Comparison of ENCODE assay signal across 16 mouse cellular contexts in the genomic region with DNA sequence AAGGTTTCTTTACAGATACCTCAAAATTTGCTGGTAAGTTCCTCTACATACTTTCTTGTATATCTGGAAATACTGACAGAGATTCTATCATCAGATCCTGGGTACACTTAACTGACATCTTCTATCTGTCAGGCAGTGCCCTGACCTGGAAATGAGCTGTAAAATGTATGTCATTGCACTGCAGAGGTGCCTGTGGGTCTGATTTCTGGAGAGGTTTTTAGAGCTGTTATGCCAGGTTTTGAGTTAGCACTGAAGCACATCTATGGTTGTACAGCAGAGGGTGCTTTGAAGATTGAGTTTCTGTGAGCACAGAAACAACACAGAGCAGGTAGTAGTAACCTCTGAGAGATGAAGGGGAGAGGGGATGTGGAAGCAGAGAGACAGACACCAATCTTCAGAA.
"Had no signal": no experiment of that assay in that cellular context is flagged by ENCODE, and none has a peak within 500 bp of the region (broad histone marks: within the 10 kb centered on the region; RNA-seq: fewer than 3 reads in every experiment).

No protein-coding gene starts in this region.

- H3K27me3 ChIP-seq: lung, embryonic 15.5 days; megakaryocyte, embryonic 14.5 days; midbrain, embryonic 13.5 days; midbrain, embryonic 15.5 days; neural tube, embryonic 12.5 days; stomach, embryonic 15.5 days had no signal

- H3K27ac ChIP-seq: lung, embryonic 15.5 days; macrophage; midbrain, embryonic 13.5 days; midbrain, embryonic 15.5 days; neural tube, embryonic 12.5 days; stomach, embryonic 15.5 days; stomach, postnatal 0 days had no signal

- H3K4me1 ChIP-seq: lung, embryonic 15.5 days; midbrain, embryonic 13.5 days; midbrain, embryonic 15.5 days; neural tube, embryonic 12.5 days; stomach, embryonic 15.5 days had no signal

- DNase-seq: liver, postnatal 0 days; lung, adult 2 months; lung, postnatal 14 days; lung, postnatal 36 days; right cerebral cortex, postnatal 14 days; thymus, adult 2 months; thymus, postnatal 25 days; thymus, postnatal 4 days had no signal

- H3K4me3 ChIP-seq: lung, embryonic 15.5 days; megakaryocyte, embryonic 14.5 days; midbrain, embryonic 13.5 days; midbrain, embryonic 15.5 days; neural tube, embryonic 12.5 days; stomach, embryonic 15.5 days had no signal

- H3K9me3 ChIP-seq: lung, embryonic 15.5 days; megakaryocyte, embryonic 14.5 days; midbrain, embryonic 15.5 days; neural tube, embryonic 12.5 days; stomach, embryonic 15.5 days had no signal

- H3K36me3 ChIP-seq: lung, embryonic 15.5 days; midbrain, embryonic 13.5 days; midbrain, embryonic 15.5 days; neural tube, embryonic 12.5 days; stomach, embryonic 15.5 days had no signal
